Mouse (Mus musculus): ENCODE measurements around the gene Stox2. TPM values are rescaled to one million over a fixed set of nuclear protein-coding genes. Genes with fewer than 3 reads are reported as not detected.

Gene Stox2
- polyA plus RNA-seq, 1 experiment from 2014 or later: 34.3 TPM

GRCm38 (mm10) chr8:47145258-47145657 is 300.9 kb downstream of the Stox2 start:
- Histone ChIP-seq H3K27ac (ENCODE audit: low read depth, low read length) (no peak overlapping the region), H3K27me3 (ENCODE audit: control insufficient read depth, insufficient read depth, low read length) (no peaks in the 10 kb centered on the region)

GRCm38 (mm10) chr8:47136047-47136446 is 310.1 kb downstream of the Stox2 start:
- Histone ChIP-seq H3K9me3 (ENCODE audit: control insufficient read depth, low read length) (no peaks in the 10 kb centered on the region), H3K9ac (ENCODE audit: low read length) (no peak overlapping the region), H3K4me3 (ENCODE audit: low read depth, low read length) (no peak overlapping the region), H3K4me1 (ENCODE audit: control insufficient read depth, insufficient read depth, low read length) (no peaks in the 10 kb centered on the region; the same call in 1 of the 2 replicates), H3K4me2 (no peak overlapping the region), H3K27ac (ENCODE audit: low read depth, low read length) (no peak overlapping the region), H3K36me3 (ENCODE audit: control insufficient read depth, insufficient read depth, low read length) (no peaks in the 10 kb centered on the region), H3K27me3 (ENCODE audit: control insufficient read depth, insufficient read depth, low read length) (no peaks in the 10 kb centered on the region)
- peak; percentile 37 for DNase-seq (ENCODE audit: low spot score, missing footprints)
- no peak for ATAC-seq (ENCODE audit: low FRiP score)
- WGBS: 50% methylated on average over 5 of the region's 5 CpGs

More at GRCm38 (mm10) chr8:47145258-47145657, 300.9 kb downstream of the Stox2 start:
- Histone ChIP-seq H3K4me1 (ENCODE audit: control insufficient read depth, insufficient read depth, low read length) (no peaks in the 10 kb centered on the region), H3K36me3 (ENCODE audit: control insufficient read depth, insufficient read depth, low read length) (no peaks in the 10 kb centered on the region), H3K9me3 (ENCODE audit: control insufficient read depth, low read length) (no peaks in the 10 kb centered on the region), H3K4me2 (no peak overlapping the region), H3K9ac (ENCODE audit: low read length) (no peak overlapping the region), H3K4me3 (ENCODE audit: low read depth, low read length) (no peak overlapping the region)
- DNase-seq (ENCODE audit: low spot score, missing footprints): no peak
- no peak for ATAC-seq (ENCODE audit: low FRiP score)
- 92% methylated on average over 8 of the region's 9 CpGs for WGBS

GRCm38 (mm10) chr8:47135586-47135985 is 310.6 kb downstream of the Stox2 start:
- no peaks in the 10 kb centered on the region; the same call in 1 of the 2 replicates for H3K4me1 ChIP-seq (ENCODE audit: control insufficient read depth, insufficient read depth, low read length)
- WGBS: 20% methylated on average over 9 of the region's 9 CpGs
- no peaks in the 10 kb centered on the region for H3K36me3 ChIP-seq (ENCODE audit: control insufficient read depth, insufficient read depth, low read length)
- no peak for ATAC-seq (ENCODE audit: low FRiP score)
- no peak overlapping the region for H3K4me2 ChIP-seq
- no peak overlapping the region for H3K9ac ChIP-seq (ENCODE audit: low read length)
- no peaks in the 10 kb centered on the region for H3K9me3 ChIP-seq (ENCODE audit: control insufficient read depth, low read length)
- no peak overlapping the region for H3K27ac ChIP-seq (ENCODE audit: low read depth, low read length)
- no peaks in the 10 kb centered on the region for H3K27me3 ChIP-seq (ENCODE audit: control insufficient read depth, insufficient read depth, low read length)
- H3K4me3 ChIP-seq (ENCODE audit: low read depth, low read length): no peak overlapping the region
- DNase-seq (ENCODE audit: low spot score, missing footprints): peak; percentile 82

- Histone ChIP-seq H3K4me3 (ENCODE audit: low read depth, low read length) (no peak overlapping the region), H3K27ac (ENCODE audit: low read depth, low read length) (no peak overlapping the region), H3K4me2 (no peak overlapping the region), H3K9me3 (ENCODE audit: control insufficient read depth, low read length) (no peaks in the 10 kb centered on the region), H3K36me3 (ENCODE audit: control insufficient read depth, insufficient read depth, low read length) (no peaks in the 10 kb centered on the region), H3K9ac (ENCODE audit: low read length) (no peak overlapping the region), H3K4me1 (ENCODE audit: control insufficient read depth, insufficient read depth, low read length) (no peaks in the 10 kb centered on the region; the same call in 1 of the 2 replicates), H3K27me3 (ENCODE audit: control insufficient read depth, insufficient read depth, low read length) (no peaks in the 10 kb centered on the region)
- ATAC-seq (ENCODE audit: low FRiP score) (no peak), DNase-seq (ENCODE audit: low spot score, missing footprints) (peak; percentile 83)
- WGBS: 50% methylated on average over 11 of the region's 11 CpGs
Observed at GRCm38 (mm10) chr8:47134736-47135135, 311.4 kb downstream of the Stox2 start.

- Histone ChIP-seq H3K4me2 (no peak overlapping the region), H3K9ac (ENCODE audit: low read length) (no peak overlapping the region), H3K9me3 (ENCODE audit: control insufficient read depth, low read length) (no peaks in the 10 kb centered on the region)
Observed at GRCm38 (mm10) chr8:47133381-47133780, 312.8 kb downstream of the Stox2 start.

More at GRCm38 (mm10) chr8:47133381-47133780, 312.8 kb downstream of the Stox2 start:
- Histone ChIP-seq H3K27ac (ENCODE audit: low read depth, low read length) (no peak overlapping the region), H3K36me3 (ENCODE audit: control insufficient read depth, insufficient read depth, low read length) (no peaks in the 10 kb centered on the region), H3K4me3 (ENCODE audit: low read depth, low read length) (no peak overlapping the region), H3K4me1 (ENCODE audit: control insufficient read depth, insufficient read depth, low read length) (no peaks in the 10 kb centered on the region; the same call in 1 of the 2 replicates), H3K27me3 (ENCODE audit: control insufficient read depth, insufficient read depth, low read length) (no peaks in the 10 kb centered on the region)
- no peak for DNase-seq (ENCODE audit: low spot score, missing footprints)
- no peak for ATAC-seq (ENCODE audit: low FRiP score)
- WGBS: 84% methylated on average over 3 of the region's 3 CpGs

Other genes starting within 250 kb of the Stox2 start
- 47.0 and 47.8 TPM in 2 replicates for gene Trappc11, start 87.1 kb upstream of the Stox2 start, polyA plus RNA-seq (2014; fragmentation: Nextera tagmentation; extraction: Ambion mirVana)
- 49.0 and 50.5 TPM in 2 replicates for gene Rwdd4a, start 87.3 kb upstream of the Stox2 start, polyA plus RNA-seq (2014; fragmentation: Nextera tagmentation; extraction: Ambion mirVana)
- gene Ing2, start 229.2 kb upstream of the Stox2 start, polyA plus RNA-seq (2014; fragmentation: Nextera tagmentation; extraction: Ambion mirVana): 11.1 and 12.0 TPM in 2 replicates

All from midbrain, embryonic 11.5 days (tissue).